Mouse (Mus musculus): ENCODE data around the gene Fyn. TPM values are rescaled to one million over a fixed set of nuclear protein-coding genes. Genes with fewer than 3 reads are reported as not detected.

The Fyn gene
- polyA plus RNA-seq, 1 experiment = 76.1 TPM

GRCm38 (mm10) chr10:39540995-39541394 is 172.3 kb downstream of the Fyn start:
- H3K27ac ChIP-seq (ENCODE audit: control insufficient read depth, insufficient read depth, low read length) = no peak overlapping the region

GRCm38 (mm10) chr10:39541451-39541874 is 172.8 kb downstream of the Fyn start:
- Histone ChIP-seq H3K27ac (ENCODE audit: control insufficient read depth, insufficient read depth, low read length) (no peak overlapping the region), H3K27me3 (ENCODE audit: control insufficient read depth, insufficient read depth, low read length) (no peaks in the 10 kb centered on the region), H3K4me3 (ENCODE audit: control insufficient read depth, insufficient read depth, low read length) (no peak overlapping the region), H3K4me1 (replicated peaks; ENCODE audit: control insufficient read depth, insufficient read depth, low read length) (peaks cover 9% of the 10 kb centered on the region), H3K36me3 (ENCODE audit: control insufficient read depth, insufficient read depth, low read length) (peaks cover 6% of the 10 kb centered on the region; the same call in 1 of the 2 replicates)
- DNase-seq = no peak
- WGBS = 83% methylated on average over 6 of the region's 6 CpGs
- TF ChIP-seq CTCF (IDR thresholded peaks at IDR 0.05; ENCODE audit: borderline replicate concordance, control insufficient read depth, extremely low read depth, insufficient read depth, low read length, poor library complexity) (no peak), POLR2A (IDR thresholded peaks at IDR 0.05; ENCODE audit: control insufficient read depth, extremely low read depth, insufficient read depth, low read length, poor library complexity) (no peak)

More at GRCm38 (mm10) chr10:39540995-39541394, 172.3 kb downstream of the Fyn start:
- peaks cover 9% of the 10 kb centered on the region for H3K4me1 ChIP-seq (replicated peaks; ENCODE audit: control insufficient read depth, insufficient read depth, low read length)
- peaks cover 7% of the 10 kb centered on the region; the same call in 1 of the 2 replicates for H3K36me3 ChIP-seq (ENCODE audit: control insufficient read depth, insufficient read depth, low read length)
- no peaks in the 10 kb centered on the region for H3K27me3 ChIP-seq (ENCODE audit: control insufficient read depth, insufficient read depth, low read length)
- no peak for DNase-seq
- H3K4me3 ChIP-seq (ENCODE audit: control insufficient read depth, insufficient read depth, low read length) = no peak overlapping the region
- TF ChIP-seq CTCF (IDR thresholded peaks at IDR 0.05; ENCODE audit: borderline replicate concordance, control insufficient read depth, extremely low read depth, insufficient read depth, low read length, poor library complexity) (no peak), POLR2A (IDR thresholded peaks at IDR 0.05; ENCODE audit: control insufficient read depth, extremely low read depth, insufficient read depth, low read length, poor library complexity) (no peak)
- whole genome bisulfite sequencing = 83% methylated on average over 7 of the region's 7 CpGs

DNA sequence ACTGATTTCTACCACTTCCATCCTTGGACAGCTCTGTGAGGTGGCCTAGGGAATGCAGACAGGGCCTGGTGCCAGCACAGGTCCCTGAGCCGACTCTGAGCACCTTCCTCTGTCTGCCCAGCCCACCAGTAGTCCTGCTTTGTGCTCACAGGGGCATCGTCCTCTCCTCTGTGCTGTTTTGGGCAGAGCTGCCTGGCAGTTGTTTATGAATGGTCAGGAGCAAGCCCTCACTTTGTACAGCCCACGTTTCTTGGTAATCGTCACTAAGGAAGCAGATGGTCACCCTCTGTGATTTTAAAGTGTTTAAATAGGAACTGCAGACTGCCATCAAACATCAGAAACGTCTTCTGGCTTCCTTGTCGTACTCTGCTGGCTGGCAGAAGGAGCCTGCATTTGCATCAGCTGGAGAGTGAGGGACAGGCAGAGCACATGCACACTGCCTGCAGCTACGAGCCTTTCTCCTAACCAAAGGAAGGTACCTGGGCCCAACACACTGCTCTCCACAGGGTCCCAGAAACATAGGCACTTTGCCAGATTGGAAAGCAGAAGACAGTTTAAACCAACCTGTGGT is 173.4 kb downstream of the Fyn start:
- no peak overlapping the region for H3K27ac ChIP-seq (ENCODE audit: control insufficient read depth, insufficient read depth, low read length)
- H3K36me3 ChIP-seq (ENCODE audit: control insufficient read depth, insufficient read depth, low read length) = peaks cover 4% of the 10 kb centered on the region; the same call in 1 of the 2 replicates
- no peak for DNase-seq
- H3K27me3 ChIP-seq (ENCODE audit: control insufficient read depth, insufficient read depth, low read length) = no peaks in the 10 kb centered on the region
- no peak overlapping the region for H3K4me3 ChIP-seq (ENCODE audit: control insufficient read depth, insufficient read depth, low read length)
- WGBS = 44% methylated on average over 7 of the region's 7 CpGs
- H3K4me1 ChIP-seq (replicated peaks; ENCODE audit: control insufficient read depth, insufficient read depth, low read length) = peaks cover 9% of the 10 kb centered on the region
- no peak for TF ChIP-seq POLR2A (IDR thresholded peaks at IDR 0.05; ENCODE audit: control insufficient read depth, extremely low read depth, insufficient read depth, low read length, poor library complexity)
- no peak for TF ChIP-seq CTCF (IDR thresholded peaks at IDR 0.05; ENCODE audit: borderline replicate concordance, control insufficient read depth, extremely low read depth, insufficient read depth, low read length, poor library complexity)

DNA sequence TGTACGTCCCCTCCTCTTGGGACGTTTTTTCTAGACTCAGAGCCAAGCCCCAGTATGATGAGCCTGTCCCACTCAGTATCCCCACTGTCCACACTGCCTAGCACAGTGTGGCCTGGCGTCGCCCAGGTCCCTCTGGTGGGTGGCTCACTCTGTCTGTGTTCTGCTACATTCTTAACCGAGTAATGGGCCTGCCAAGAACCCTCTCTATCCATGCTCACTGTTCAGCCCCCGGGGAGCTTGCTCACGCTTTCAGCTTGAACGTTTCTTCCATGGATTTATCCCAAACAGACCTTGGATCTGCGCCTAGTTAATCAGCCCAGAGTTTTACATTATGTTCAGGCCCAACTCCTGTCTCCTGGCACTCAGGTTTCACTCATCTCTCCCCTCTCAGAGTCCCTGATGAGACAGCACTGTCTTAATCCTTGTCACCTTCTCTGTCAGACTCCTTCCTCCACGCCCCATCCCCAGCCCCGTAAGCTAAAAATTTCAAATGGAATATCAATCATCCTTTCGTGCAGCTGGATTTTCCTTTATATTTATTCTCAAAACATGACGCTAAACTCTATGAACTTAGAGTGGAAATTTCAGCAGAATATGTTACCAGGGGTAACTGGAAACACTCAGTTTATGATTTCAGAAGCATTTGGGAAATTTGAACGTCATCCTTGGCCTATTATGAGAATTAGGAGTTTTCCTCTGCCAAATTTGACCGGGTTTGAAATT is 174.0 kb downstream of the Fyn start:
- peaks cover 9% of the 10 kb centered on the region for H3K4me1 ChIP-seq (replicated peaks; ENCODE audit: control insufficient read depth, insufficient read depth, low read length)
- no peak for TF ChIP-seq CTCF (IDR thresholded peaks at IDR 0.05; ENCODE audit: borderline replicate concordance, control insufficient read depth, extremely low read depth, insufficient read depth, low read length, poor library complexity)
- no peak for TF ChIP-seq POLR2A (IDR thresholded peaks at IDR 0.05; ENCODE audit: control insufficient read depth, extremely low read depth, insufficient read depth, low read length, poor library complexity)
- no peak overlapping the region for H3K27ac ChIP-seq (ENCODE audit: control insufficient read depth, insufficient read depth, low read length)
- no peaks in the 10 kb centered on the region; the same call in 1 of the 2 replicates for H3K36me3 ChIP-seq (ENCODE audit: control insufficient read depth, insufficient read depth, low read length)
- DNase-seq = no peak
- 86% methylated on average over 15 of the region's 15 CpGs for WGBS
- no peak overlapping the region for H3K4me3 ChIP-seq (ENCODE audit: control insufficient read depth, insufficient read depth, low read length)
- no peaks in the 10 kb centered on the region for H3K27me3 ChIP-seq (ENCODE audit: control insufficient read depth, insufficient read depth, low read length)

DNA sequence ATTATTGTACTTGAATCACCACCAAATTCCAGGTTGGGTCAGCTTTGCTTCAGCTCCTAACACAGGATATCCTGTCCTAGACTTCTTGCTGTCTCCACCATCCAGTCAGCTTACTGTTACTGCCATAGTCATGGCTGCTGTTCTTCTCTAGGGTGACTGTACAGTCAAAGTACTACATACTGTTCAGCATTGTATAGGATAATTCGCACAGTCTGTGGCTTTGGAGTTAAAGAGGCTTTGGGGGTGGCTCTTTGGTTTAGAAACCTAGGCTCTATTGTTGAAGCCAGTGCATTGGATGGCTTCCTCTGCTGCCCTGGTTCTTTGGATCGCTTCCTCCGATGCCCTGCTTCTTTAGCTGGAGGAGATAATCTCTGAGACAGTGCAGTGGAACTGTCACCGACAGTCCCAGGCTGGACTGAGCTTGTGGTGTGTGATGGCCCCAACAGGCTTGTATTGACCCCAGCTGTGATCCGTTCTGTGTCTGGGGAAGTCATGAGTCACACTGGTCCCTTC is 174.7 kb downstream of the Fyn start:
- no peak overlapping the region for H3K4me3 ChIP-seq (ENCODE audit: control insufficient read depth, insufficient read depth, low read length)
- H3K4me1 ChIP-seq (replicated peaks; ENCODE audit: control insufficient read depth, insufficient read depth, low read length) = peaks cover 9% of the 10 kb centered on the region
- 97% methylated on average over 5 of the region's 5 CpGs for WGBS
- no peaks in the 10 kb centered on the region; the same call in 1 of the 2 replicates for H3K36me3 ChIP-seq (ENCODE audit: control insufficient read depth, insufficient read depth, low read length)
- no peak overlapping the region for H3K27ac ChIP-seq (ENCODE audit: control insufficient read depth, insufficient read depth, low read length)
- H3K27me3 ChIP-seq (ENCODE audit: control insufficient read depth, insufficient read depth, low read length) = no peaks in the 10 kb centered on the region
- TF ChIP-seq CTCF (IDR thresholded peaks at IDR 0.05; ENCODE audit: borderline replicate concordance, control insufficient read depth, extremely low read depth, insufficient read depth, low read length, poor library complexity) = no peak
- TF ChIP-seq POLR2A (IDR thresholded peaks at IDR 0.05; ENCODE audit: control insufficient read depth, extremely low read depth, insufficient read depth, low read length, poor library complexity) = no peak
- no peak for DNase-seq

DNA sequence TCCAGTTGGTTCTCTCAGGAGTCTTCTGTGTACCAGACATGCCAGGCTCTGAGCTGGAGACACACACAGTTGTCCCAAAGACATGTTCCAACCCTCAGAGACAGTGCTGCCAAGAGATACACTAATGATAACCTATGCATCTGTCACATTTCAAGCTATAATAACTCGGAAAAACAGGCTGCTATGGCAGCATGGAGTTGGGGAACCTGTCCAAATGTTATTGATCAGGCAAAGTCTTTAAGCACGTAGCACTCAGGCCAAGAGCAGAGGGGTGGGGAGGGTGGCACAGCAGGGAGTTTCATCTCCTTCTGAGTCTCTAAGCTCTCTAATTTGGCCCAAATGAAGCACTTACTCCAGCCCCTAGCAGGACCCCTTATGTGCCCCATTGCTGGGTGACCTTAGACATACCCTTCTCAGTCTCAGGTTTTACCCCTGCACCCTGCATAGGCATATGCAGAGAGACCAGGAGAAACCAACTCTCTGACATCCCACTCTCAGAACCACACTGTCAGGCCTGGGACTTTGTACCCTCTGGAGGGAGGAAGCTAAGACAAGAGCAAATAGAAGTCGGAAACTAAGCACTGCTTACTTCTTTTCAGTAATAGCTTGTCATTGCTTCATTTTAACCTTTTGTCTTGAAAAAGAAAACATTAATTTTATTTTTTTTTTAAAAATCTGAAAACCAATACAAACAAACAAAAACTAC is 178.9 kb downstream of the Fyn start:
- TF ChIP-seq CTCF (IDR thresholded peaks at IDR 0.05; ENCODE audit: borderline replicate concordance, control insufficient read depth, extremely low read depth, insufficient read depth, low read length, poor library complexity) = no peak
- TF ChIP-seq POLR2A (IDR thresholded peaks at IDR 0.05; ENCODE audit: control insufficient read depth, extremely low read depth, insufficient read depth, low read length, poor library complexity) = no peak
- 98% methylated on average over 3 of the region's 3 CpGs for WGBS
- no peak for DNase-seq
- Histone ChIP-seq H3K27ac (ENCODE audit: control insufficient read depth, insufficient read depth, low read length) (no peak overlapping the region), H3K4me1 (replicated peaks; ENCODE audit: control insufficient read depth, insufficient read depth, low read length) (no peaks in the 10 kb centered on the region), H3K4me3 (ENCODE audit: control insufficient read depth, insufficient read depth, low read length) (no peak overlapping the region), H3K27me3 (ENCODE audit: control insufficient read depth, insufficient read depth, low read length) (no peaks in the 10 kb centered on the region), H3K36me3 (ENCODE audit: control insufficient read depth, insufficient read depth, low read length) (peaks cover 10% of the 10 kb centered on the region)
